Mouse (Mus musculus) cortical plate, adult 2 months (tissue): ENCODE measurements around the gene Cnga1. TPM values are rescaled to one million over a fixed set of nuclear protein-coding genes. Genes with fewer than 3 reads are reported as not detected.

Experiments
- H3K27ac ChIP-seq: fragments of 200-500 bp; 2 replicates; pipeline ENCODE4 v1.5.1; 2012; ENCODE audit warnings: low read length, control low read depth, inconsistent platforms; ENCODE audit not compliant: insufficient read depth
- H3K4me1 ChIP-seq: fragments of 200-500 bp; 2 replicates; pipeline ENCODE4 v1.6.1; 2011; ENCODE audit warnings: low read length; ENCODE audit not compliant: control insufficient read depth, insufficient read depth
- H3K4me3 ChIP-seq: fragments of 200-500 bp; 2 replicates; pipeline ENCODE4 v1.5.1; 2011; ENCODE audit warnings: mild to moderate bottlenecking, low read length, control low read depth; ENCODE audit not compliant: insufficient read depth
- CTCF ChIP-seq: fragments of 200-500 bp; IDR thresholded peaks from 2 replicates; pipeline ENCODE4 v1.5.1; 2011; ENCODE audit warnings: mild to moderate bottlenecking, control low read depth, low read length; ENCODE audit not compliant: insufficient read depth; ENCODE audit errors: extremely low read depth
- POLR2A ChIP-seq: fragments of 200-500 bp; IDR thresholded peaks from 2 replicates; pipeline ENCODE4 v1.6.1; 2011; ENCODE audit warnings: mild to moderate bottlenecking, low read length, control low read depth; ENCODE audit not compliant: insufficient read depth; ENCODE audit errors: extremely low read depth
- polyA plus RNA-seq: library from polyadenylated mRNA; depleted of rRNA; stranded (reverse); fragments of >200 nt; gene quantifications from 2 replicates; pipeline ENCODE4 v1.2.3, GENCODE M21; 2012

Gene Cnga1
- polyA plus RNA-seq, 1 experiment: not detected

GRCm38 (mm10) chr5:72646131-72646530, 2.1 kb upstream of the Cnga1 start:
- TF ChIP-seq POLR2A: no peak
- TF ChIP-seq CTCF: 0 out of 2 replicates have a peak, but pooled peaks have one; percentile 7
- no peak overlapping the region for H3K4me3 ChIP-seq
- H3K27ac ChIP-seq: no peak overlapping the region
- H3K4me1 ChIP-seq: peaks cover 2% of the 10 kb centered on the region; the same call in 1 of the 2 replicates

- H3K4me1 ChIP-seq: peaks cover 2% of the 10 kb centered on the region; the same call in 1 of the 2 replicates
- no peak overlapping the region for H3K4me3 ChIP-seq
- no peak overlapping the region for H3K27ac ChIP-seq
- TF ChIP-seq CTCF: no peak
- no peak for TF ChIP-seq POLR2A
These were observed 420 bp downstream of the Cnga1 start for GRCm38 (mm10) chr5:72643655-72644054.

GRCm38 (mm10) chr5:72640072-72640471, 4.0 kb downstream of the Cnga1 start:
- no peak overlapping the region for H3K4me3 ChIP-seq
- no peaks in the 10 kb centered on the region for H3K4me1 ChIP-seq
- TF ChIP-seq CTCF (no peak), POLR2A (no peak)
- no peak overlapping the region for H3K27ac ChIP-seq

- TF ChIP-seq CTCF (no peak), POLR2A (no peak)
- Histone ChIP-seq H3K27ac (no peak overlapping the region), H3K4me3 (no peak overlapping the region), H3K4me1 (no peaks in the 10 kb centered on the region)
These were observed 7.5 kb downstream of the Cnga1 start for GRCm38 (mm10) chr5:72636576-72636975.

GRCm38 (mm10) chr5:72636122-72636521, 8.0 kb downstream of the Cnga1 start:
- no peak overlapping the region for H3K27ac ChIP-seq
- H3K4me3 ChIP-seq: no peak overlapping the region
- no peaks in the 10 kb centered on the region for H3K4me1 ChIP-seq
- TF ChIP-seq CTCF (no peak), POLR2A (no peak)

- Histone ChIP-seq H3K4me3 (no peak overlapping the region), H3K4me1 (no peaks in the 10 kb centered on the region), H3K27ac (no peak overlapping the region)
- TF ChIP-seq POLR2A (no peak), CTCF (no peak)
These were observed 9.2 kb downstream of the Cnga1 start for GRCm38 (mm10) chr5:72634791-72635271.

- no peak overlapping the region for H3K27ac ChIP-seq
- TF ChIP-seq POLR2A (no peak), CTCF (no peak)
- no peak overlapping the region for H3K4me3 ChIP-seq
- no peaks in the 10 kb centered on the region for H3K4me1 ChIP-seq
These were observed 14.0 kb downstream of the Cnga1 start for GRCm38 (mm10) chr5:72630026-72630425.

- Histone ChIP-seq H3K4me1 (no peaks in the 10 kb centered on the region), H3K27ac (no peak overlapping the region), H3K4me3 (no peak overlapping the region)
- TF ChIP-seq CTCF (no peak), POLR2A (no peak)
These were observed 23.1 kb downstream of the Cnga1 start for GRCm38 (mm10) chr5:72621022-72621421.

- H3K27ac ChIP-seq: no peak overlapping the region
- no peak for TF ChIP-seq CTCF
- no peak for TF ChIP-seq POLR2A
- H3K4me3 ChIP-seq: no peak overlapping the region
- H3K4me1 ChIP-seq: no peaks in the 10 kb centered on the region
These were observed 26.7 kb downstream of the Cnga1 start for GRCm38 (mm10) chr5:72617413-72617812.

- Histone ChIP-seq H3K27ac (no peak overlapping the region), H3K4me1 (no peaks in the 10 kb centered on the region), H3K4me3 (no peak overlapping the region)
- TF ChIP-seq POLR2A (no peak), CTCF (no peak)
These were observed 40.9 kb downstream of the Cnga1 start for GRCm38 (mm10) chr5:72603138-72603537.
